Mouse (Mus musculus) midbrain, embryonic 14.5 days (tissue): Measurements from ENCODE around the gene Abcg1. TPM values are rescaled to one million over a fixed set of nuclear protein-coding genes. Genes with fewer than 3 reads are reported as not detected.

Experiments
- ATAC-seq: fragments of 200-750 bp; cut with Nextera tagmentation; 2 replicates; pipeline ENCODE4 v1.8.0; 2017; ENCODE audit warnings: moderate number of reproducible peaks, moderate library complexity; ENCODE audit not compliant: low FRiP score, low TSS enrichment
- DNase-seq: peaks from one replicate; pipeline ENCODE4 v3.0.0-alpha.2; 2015
- H3K27ac ChIP-seq: fragments of 300-500 bp; sonication (generic); replicated peaks from 2 replicates; pipeline ENCODE4 v1.5.1; 2014; ENCODE audit warnings: mild to moderate bottlenecking, low read depth, low read length, moderate library complexity
- H3K27me3 ChIP-seq: fragments of 300-500 bp; sonication (generic); 2 replicates; pipeline ENCODE4 v1.6.1; 2014; ENCODE audit warnings: low read length, control low read depth, mixed read lengths; ENCODE audit not compliant: control insufficient read depth, insufficient read depth
- H3K36me3 ChIP-seq: fragments of 300-500 bp; sonication (generic); 2 replicates; pipeline ENCODE4 v1.6.1; 2014; ENCODE audit warnings: low read length, control low read depth; ENCODE audit not compliant: control insufficient read depth, insufficient read depth
- H3K4me1 ChIP-seq: fragments of 300-500 bp; sonication (generic); 2 replicates; pipeline ENCODE4 v1.6.1; 2014; ENCODE audit warnings: mild to moderate bottlenecking, antibody characterized with exemption, low read length, control low read depth; ENCODE audit not compliant: control insufficient read depth, insufficient read depth
- H3K4me2 ChIP-seq: fragments of 300-500 bp; sonication (generic); 2 replicates; pipeline ENCODE4 v1.6.1; 2014; ENCODE audit warnings: mild to moderate bottlenecking, low read length, moderate library complexity
- H3K4me3 ChIP-seq: fragments of 300-500 bp; sonication (generic); replicated peaks from 2 replicates; pipeline ENCODE4 v1.5.1; 2014; ENCODE audit warnings: low read depth, low read length
- H3K9ac ChIP-seq: fragments of 300-500 bp; sonication (generic); replicated peaks from 2 replicates; pipeline ENCODE4 v1.6.1; 2014; ENCODE audit warnings: mild to moderate bottlenecking, low read length, moderate library complexity
- H3K9me3 ChIP-seq: fragments of 300-500 bp; sonication (generic); 2 replicates; pipeline ENCODE4 v1.6.1; 2016; ENCODE audit warnings: low read length, control low read depth, mixed read lengths; ENCODE audit not compliant: control insufficient read depth
- WGBS: fragments of 180-500 bp; shearing (Covaris S2); extraction: QIAGEN DNeasy Blood & Tissue Kit; methylation state at CpG from one replicate; pipeline ENCODE4 v1.1.7; 2014; 5-methylcytosine and 5-hydroxymethylcytosine counted together
- polyA plus RNA-seq: library from polyadenylated mRNA; unstranded; fragments of >200 nt; fragmentation: Nextera tagmentation; extraction: Ambion mirVana; gene quantifications from 2 replicates; pipeline ENCODE4 v1.2.1, GENCODE M21; 2014

The Abcg1 gene
- polyA plus RNA-seq, 1 experiment from 2014 or later: 23.1 TPM

DNA sequence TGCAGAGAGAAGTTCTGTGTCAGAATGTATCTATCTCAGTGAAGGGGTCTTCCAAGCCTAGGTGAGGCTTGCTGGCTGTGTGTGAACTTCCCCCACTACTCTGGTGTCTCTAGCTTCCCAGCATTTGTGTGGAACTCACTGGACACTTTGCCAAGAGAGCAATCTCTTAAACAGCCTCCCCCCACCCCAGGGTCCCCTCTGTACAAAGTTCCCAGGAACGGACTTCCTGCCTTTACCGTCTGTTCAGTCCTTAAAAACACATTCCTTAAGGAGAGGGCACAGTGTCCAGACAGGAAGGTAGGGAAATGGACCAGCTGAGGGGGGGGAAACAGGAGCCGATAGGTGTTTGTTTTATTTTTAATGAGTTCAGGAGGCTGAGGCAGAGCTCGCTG, 2.7 kb downstream of the Abcg1 start:
- 0 out of 2 replicates have a peak overlapping the region, but pooled peaks have one; percentile 20 for H3K27ac ChIP-seq
- peaks cover 22% of the 10 kb centered on the region for H3K4me1 ChIP-seq
- H3K27me3 ChIP-seq: no peaks in the 10 kb centered on the region
- ATAC-seq: no peak
- 0 out of 2 replicates have a peak overlapping the region, but pooled peaks have one; percentile 6 for H3K9ac ChIP-seq
- DNase-seq: no peak
- H3K4me2 ChIP-seq: peak overlapping the region; percentile 62; the same call in 1 of the 2 replicates
- H3K9me3 ChIP-seq: no peaks in the 10 kb centered on the region
- WGBS: 74% methylated on average over 4 of the region's 4 CpGs
- 0 out of 2 replicates have a peak, but pooled peaks cover 4% of the 10 kb centered on the region for H3K36me3 ChIP-seq
- H3K4me3 ChIP-seq: no peak overlapping the region

DNA sequence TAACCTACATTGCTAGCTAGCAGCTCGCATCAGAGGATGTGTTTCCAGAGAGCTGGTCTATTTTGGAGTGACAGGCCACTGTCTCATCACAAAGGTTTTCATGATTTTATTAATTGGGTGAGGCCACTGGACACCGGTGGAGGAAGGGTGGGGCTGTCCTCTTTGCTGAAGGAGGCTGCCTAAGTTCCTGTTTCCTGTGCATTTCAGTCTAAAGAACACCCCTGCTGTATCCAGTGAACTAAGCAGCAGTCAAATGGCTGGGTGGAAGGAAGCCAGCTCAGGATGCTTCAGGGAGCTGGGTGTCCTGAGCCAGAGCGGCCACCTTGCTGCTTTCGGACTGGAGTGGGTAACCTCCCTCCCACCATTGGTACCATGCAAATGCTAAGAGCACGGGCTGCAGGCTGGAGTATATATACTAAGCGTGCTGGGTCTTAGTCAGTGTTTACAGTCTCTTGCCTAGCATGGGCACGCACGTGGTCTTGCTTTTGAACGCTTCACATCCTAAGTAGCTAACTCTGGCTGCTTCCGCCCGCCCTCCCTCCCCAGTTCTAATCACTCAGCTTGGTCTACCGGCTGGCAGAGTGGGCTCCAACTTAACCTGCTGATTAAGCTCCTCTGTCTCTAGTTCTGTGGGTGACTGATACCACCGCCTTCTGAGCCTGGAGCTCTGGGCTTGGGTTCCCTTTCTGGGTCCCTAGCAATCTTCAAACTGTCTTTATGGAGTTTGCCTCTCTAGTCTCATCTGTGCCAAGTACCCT, 3.3 kb downstream of the Abcg1 start:
- Histone ChIP-seq H3K27ac (0 out of 2 replicates have a peak overlapping the region, but pooled peaks have one; percentile 20), H3K9ac (0 out of 2 replicates have a peak overlapping the region, but pooled peaks have one; percentile 6), H3K9me3 (no peaks in the 10 kb centered on the region), H3K4me1 (peaks cover 22% of the 10 kb centered on the region), H3K36me3 (peaks cover 8% of the 10 kb centered on the region; the same call in 1 of the 2 replicates), H3K4me3 (no peak overlapping the region), H3K27me3 (no peaks in the 10 kb centered on the region), H3K4me2 (no peak overlapping the region)
- no peak for DNase-seq
- 61% methylated on average over 13 of the region's 13 CpGs for WGBS
- ATAC-seq: no peak

DNA sequence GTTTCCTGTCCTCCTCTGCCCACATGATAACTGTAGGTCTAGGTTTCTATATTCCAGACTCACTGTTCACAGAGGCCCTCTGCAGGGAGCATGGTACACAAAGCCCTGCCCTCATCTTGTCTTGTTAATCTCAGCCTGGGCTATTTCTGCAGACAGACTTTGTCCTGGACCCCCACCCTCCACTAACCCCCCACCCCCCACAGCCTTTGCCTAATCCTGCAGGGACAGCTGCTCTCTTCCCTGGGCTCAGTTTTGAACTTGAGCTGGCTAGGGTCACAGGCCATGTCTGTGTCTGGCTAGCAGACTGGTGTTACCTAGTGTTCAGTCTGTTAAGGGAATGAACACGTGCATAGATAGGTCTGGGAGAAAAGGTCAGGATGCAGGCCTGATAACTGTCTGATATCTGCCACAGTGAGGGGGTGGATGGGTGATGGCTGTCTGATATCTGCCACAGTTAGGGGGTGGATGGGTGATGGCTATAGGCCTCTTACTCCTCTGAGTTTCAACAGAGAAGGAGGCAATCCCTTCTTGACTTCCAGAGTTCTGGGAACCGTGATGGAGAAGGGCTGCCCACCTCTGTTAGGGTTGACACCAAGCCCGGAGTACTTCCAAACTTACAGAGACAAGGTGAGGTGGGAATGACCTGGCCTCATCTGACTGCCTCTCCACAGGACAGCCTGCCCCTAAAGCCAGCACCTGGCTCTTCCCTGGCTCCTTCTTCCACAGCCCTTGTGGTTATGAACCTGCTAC, 4.0 kb downstream of the Abcg1 start:
- Histone ChIP-seq H3K4me1 (peaks cover 22% of the 10 kb centered on the region), H3K27ac (no peak overlapping the region), H3K9me3 (no peaks in the 10 kb centered on the region), H3K36me3 (peaks cover 12% of the 10 kb centered on the region), H3K9ac (no peak overlapping the region), H3K4me2 (no peak overlapping the region), H3K4me3 (no peak overlapping the region), H3K27me3 (no peaks in the 10 kb centered on the region)
- DNase-seq (no peak), ATAC-seq (no peak)
- 77% methylated on average over 3 of the region's 3 CpGs for WGBS

- Histone ChIP-seq H3K4me2 (no peak overlapping the region), H3K4me1 (peaks cover 16% of the 10 kb centered on the region), H3K36me3 (peaks cover 12% of the 10 kb centered on the region), H3K27me3 (no peaks in the 10 kb centered on the region), H3K4me3 (no peak overlapping the region), H3K27ac (no peak overlapping the region), H3K9ac (no peak overlapping the region), H3K9me3 (no peaks in the 10 kb centered on the region)
- ATAC-seq (no peak), DNase-seq (no peak)
- WGBS: 91% methylated on average over 6 of the region's 6 CpGs
These were observed 8.6 kb downstream of the Abcg1 start for GRCm38 (mm10) chr17:31066058-31066457.

DNA sequence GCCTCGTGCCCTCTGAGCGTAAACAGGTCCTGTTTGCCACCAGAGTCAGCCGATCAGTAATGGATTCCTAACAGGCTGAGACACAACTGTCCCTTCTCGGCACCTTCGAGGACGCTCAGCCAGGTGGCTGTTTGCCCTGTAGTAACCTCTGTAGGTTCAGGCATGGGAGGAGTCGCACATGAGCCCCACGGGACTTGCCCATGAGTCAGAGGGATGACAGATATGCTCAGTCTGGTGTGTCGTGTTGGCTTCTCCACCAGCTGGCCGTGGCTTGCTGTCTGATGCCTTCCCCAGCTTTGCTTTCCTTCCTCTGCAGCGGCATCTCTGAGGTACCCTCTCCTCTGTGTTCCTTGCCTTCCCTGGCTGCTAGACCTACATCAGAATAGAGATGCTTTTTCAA, 9.6 kb downstream of the Abcg1 start:
- Histone ChIP-seq H3K4me1 (peaks cover 22% of the 10 kb centered on the region), H3K9me3 (no peaks in the 10 kb centered on the region), H3K4me2 (no peak overlapping the region), H3K36me3 (peaks cover 12% of the 10 kb centered on the region), H3K4me3 (no peak overlapping the region), H3K9ac (no peak overlapping the region), H3K27me3 (no peaks in the 10 kb centered on the region), H3K27ac (no peak overlapping the region)
- DNase-seq (no peak), ATAC-seq (no peak)
- WGBS: 88% methylated on average over 11 of the region's 11 CpGs

GRCm38 (mm10) chr17:31069121-31069520, 11.6 kb downstream of the Abcg1 start:
- Histone ChIP-seq H3K9me3 (no peaks in the 10 kb centered on the region), H3K4me1 (peaks cover 43% of the 10 kb centered on the region), H3K4me3 (no peak overlapping the region), H3K36me3 (peaks cover 12% of the 10 kb centered on the region), H3K4me2 (no peak overlapping the region), H3K9ac (no peak overlapping the region), H3K27ac (no peak overlapping the region), H3K27me3 (no peaks in the 10 kb centered on the region)
- DNase-seq (no peak), ATAC-seq (no peak)
- 74% methylated on average over 6 of the region's 6 CpGs for WGBS

GRCm38 (mm10) chr17:31069845-31070244, 12.4 kb downstream of the Abcg1 start:
- Histone ChIP-seq H3K4me3 (no peak overlapping the region), H3K4me1 (peaks cover 49% of the 10 kb centered on the region), H3K27ac (no peak overlapping the region), H3K9me3 (no peaks in the 10 kb centered on the region), H3K27me3 (no peaks in the 10 kb centered on the region), H3K4me2 (no peak overlapping the region), H3K9ac (no peak overlapping the region), H3K36me3 (peaks cover 8% of the 10 kb centered on the region)
- WGBS: 85% methylated on average over 4 of the region's 4 CpGs
- DNase-seq (no peak), ATAC-seq (no peak)

DNA sequence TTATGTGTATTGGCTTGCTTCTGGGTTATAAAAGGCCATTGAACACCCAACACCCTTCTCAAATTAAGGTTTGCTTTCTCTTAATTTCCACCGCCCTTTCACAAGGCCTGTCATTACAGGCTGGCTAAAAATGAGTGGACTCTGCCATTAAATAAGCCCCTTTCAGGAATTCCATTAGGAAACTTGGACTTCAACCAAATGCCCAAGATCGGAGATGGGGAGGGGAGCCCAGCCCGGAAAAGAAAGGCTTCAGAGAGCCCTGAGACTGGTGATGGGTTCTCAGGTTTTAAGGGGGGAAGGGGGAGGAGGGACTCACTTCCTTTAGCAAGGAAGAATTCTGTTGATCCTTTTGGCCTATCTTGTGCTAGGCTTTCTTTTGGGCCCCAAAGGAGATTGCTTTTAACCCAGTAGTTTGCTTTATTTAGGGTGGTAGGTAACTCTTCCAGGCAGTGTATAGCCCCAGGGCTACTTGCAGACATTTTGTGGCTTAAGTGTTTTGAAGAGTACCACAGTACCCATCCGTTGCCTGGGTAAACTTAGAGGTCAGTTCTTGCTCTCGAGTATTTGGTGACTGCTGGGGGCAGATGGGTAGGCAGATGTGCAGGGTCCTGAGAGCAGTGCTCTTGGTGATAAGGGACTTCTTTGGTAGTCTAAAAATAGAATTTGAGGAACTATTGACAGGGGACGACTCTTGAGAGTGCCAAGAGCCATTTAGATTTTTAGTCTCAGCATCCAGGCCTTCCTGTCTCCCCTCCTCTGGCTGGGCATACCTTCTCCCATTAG, 13.1 kb downstream of the Abcg1 start:
- 56% methylated on average over 6 of the region's 6 CpGs for WGBS

More for the DNA sequence above, 13.1 kb downstream of the Abcg1 start:
- Histone ChIP-seq H3K36me3 (peaks cover 5% of the 10 kb centered on the region), H3K27ac (peak overlapping the region; percentile 15; the same call in 1 of the 2 replicates), H3K4me2 (no peak overlapping the region), H3K4me1 (peaks cover 49% of the 10 kb centered on the region), H3K27me3 (no peaks in the 10 kb centered on the region), H3K4me3 (no peak overlapping the region), H3K9ac (no peak overlapping the region), H3K9me3 (no peaks in the 10 kb centered on the region)
- DNase-seq (no peak), ATAC-seq (no peak)
